Mouse (Mus musculus) lung, postnatal 36 days (tissue): ENCODE results near the gene Prrxl1.

Experiments used
- DNase-seq: peaks from one replicate; pipeline ENCODE4 v3.0.0; 2022; ENCODE audit warnings: mixed read lengths

Prrxl1 gene

GRCm38 (mm10) chr14:32628584-32628983, 29.4 kb downstream of the Prrxl1 start:
- peak; percentile 4 for DNase-seq

DNA sequence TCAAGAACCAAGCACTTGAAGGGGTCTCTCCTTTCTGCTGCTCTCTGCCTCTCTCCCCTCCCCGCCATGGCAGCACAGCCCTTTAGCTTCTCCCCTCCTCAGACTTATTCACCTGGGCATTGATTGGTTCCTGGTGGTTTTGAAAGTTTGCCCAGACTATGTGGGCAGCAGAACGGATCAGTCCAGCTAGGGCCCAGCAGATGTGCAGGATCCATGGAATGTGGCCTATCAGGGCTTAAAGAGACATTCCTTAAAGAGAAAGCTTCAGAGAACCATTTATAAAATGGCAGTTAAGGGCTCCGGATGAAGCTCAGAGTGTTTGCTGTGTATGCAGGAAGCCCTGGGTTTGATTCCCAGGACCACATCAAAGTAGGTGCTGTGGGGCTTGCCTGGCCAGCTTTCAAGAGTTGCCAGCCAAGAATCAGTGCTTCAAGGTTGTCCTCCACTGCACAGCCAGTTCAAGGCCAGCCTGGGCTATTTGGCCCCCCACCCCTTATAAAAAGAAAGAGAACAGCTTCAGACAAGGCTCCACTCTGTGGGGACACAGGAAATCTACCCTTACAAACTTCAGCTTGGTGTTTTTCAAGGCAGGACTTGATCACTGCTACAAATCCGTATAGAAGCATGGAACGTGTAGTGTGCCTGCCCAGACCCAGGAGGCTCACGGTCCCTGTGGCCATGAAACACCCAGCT, 33.8 kb downstream of the Prrxl1 start:
- no peak for DNase-seq

GRCm38 (mm10) chr14:32634015-32634682, 34.9 kb downstream of the Prrxl1 start:
- no peak for DNase-seq

GRCm38 (mm10) chr14:32638485-32638884, 39.3 kb downstream of the Prrxl1 start:
- no peak for DNase-seq

GRCm38 (mm10) chr14:32659781-32660180, 60.6 kb downstream of the Prrxl1 start:
- DNase-seq, result no peak

DNA sequence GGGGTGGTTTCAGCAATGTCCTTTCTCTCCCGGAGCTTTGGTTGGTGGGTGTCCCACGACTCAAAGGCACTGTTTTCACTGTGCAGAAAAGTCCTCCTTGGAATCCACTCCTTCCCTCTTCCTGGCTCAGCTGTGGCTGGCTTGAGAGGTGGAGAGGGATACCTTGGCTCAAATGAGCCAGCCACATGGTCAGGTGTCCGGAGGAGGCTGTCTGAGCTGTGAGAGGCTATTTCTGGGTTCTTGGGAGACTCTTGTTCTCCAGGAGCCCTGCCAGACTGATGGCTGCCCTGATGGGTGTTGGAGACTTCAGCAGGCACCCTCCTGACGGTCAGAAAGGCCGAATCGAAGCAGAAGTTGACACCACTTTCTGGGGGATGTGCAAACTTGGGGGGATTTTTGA, 63.9 kb downstream of the Prrxl1 start:
- no peak for DNase-seq

DNA sequence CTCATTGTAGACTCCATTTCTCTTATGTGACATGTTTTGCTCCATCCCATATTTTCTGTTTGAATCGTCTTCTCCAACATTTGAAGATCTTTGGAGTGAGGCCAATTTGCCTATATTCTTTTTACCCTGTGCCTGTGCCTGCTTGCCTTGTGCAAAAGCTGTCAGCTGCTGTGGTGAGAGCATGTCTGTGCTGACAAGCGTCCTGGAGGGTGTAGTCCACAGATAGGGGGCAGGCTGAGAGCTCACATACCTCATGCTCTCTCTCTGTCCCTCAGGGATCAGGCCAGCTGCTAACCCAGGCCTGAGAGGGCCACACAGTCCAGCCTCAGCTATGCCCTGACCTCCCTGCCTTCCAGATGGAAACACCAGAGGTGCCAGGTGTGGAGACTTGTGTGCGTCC, 74.0 kb downstream of the Prrxl1 start:
- no peak for DNase-seq

GRCm38 (mm10) chr14:32678565-32678964, 79.4 kb downstream of the Prrxl1 start:
- no peak for DNase-seq

GRCm38 (mm10) chr14:32681603-32682002, 82.4 kb downstream of the Prrxl1 start:
- DNase-seq, result no peak

GRCm38 (mm10) chr14:32682536-32682935, 83.3 kb downstream of the Prrxl1 start:
- no peak for DNase-seq

DNA sequence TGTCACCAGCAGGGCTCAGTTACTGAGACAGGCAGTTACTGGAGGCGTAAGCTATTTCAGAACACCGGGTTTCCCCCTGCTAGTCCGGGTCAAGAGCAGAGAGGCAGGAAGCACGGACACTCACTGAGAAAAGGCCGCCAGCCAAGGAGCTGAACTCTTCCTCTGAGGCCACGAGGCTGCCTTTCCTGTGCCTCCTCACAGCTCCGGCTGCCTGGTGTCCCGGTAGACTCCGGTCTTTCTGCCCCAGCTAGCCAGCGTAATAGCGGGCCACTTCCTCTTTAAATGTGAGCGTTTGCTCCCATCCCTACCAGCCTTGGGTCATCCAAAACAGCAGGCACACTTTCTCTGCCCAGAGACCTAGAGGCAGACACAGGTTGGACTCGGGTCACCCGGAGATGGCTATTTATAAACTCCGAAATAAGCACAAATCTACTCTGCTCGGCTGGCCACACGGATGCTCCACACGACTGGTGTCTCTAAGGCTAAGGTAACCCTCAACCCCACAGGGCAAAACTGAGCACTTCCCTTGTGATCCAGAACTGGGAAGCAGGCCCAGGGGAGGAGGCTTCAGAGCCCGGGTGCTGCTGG, 84.1 kb downstream of the Prrxl1 start:
- peak; percentile 21 for DNase-seq

DNA sequence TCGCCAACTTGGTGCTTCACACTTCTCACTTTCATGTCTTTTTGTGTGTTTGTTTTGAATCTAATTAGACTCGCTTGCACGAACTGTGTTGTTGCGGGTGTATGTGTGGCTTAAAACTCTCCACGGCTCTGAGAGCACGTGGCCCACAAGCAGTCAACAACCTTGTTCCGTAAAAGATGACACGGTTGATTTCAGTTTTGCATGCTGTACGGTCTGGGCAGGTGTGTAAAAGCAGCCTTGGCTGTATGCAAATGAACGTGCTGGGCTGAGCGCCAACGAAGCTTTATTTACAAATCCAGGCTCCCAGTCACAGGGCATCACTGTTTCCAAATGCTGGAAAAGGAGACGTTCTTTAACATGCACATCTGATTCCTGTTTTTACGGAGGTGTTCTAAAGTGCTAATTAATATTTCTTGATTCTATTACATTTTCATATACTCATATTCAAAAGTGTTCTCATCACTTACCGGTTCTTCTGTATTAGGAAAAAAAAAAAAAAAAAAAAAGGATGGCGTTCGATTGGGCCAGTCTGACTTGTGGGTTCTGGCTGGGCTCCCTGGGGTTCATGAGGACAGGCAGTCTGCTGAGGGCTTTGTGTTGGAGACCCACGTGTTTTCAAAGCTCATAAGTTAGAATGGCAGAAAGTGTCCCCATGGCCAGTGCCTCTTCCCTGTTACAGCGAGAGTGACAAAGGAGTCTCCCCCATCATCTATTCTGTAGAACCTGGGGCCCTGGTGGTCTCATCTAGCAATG, 85.0 kb downstream of the Prrxl1 start:
- DNase-seq, result no peak

- no peak for DNase-seq
These were observed 85.5 kb downstream of the Prrxl1 start for GRCm38 (mm10) chr14:32684735-32685105.

DNA sequence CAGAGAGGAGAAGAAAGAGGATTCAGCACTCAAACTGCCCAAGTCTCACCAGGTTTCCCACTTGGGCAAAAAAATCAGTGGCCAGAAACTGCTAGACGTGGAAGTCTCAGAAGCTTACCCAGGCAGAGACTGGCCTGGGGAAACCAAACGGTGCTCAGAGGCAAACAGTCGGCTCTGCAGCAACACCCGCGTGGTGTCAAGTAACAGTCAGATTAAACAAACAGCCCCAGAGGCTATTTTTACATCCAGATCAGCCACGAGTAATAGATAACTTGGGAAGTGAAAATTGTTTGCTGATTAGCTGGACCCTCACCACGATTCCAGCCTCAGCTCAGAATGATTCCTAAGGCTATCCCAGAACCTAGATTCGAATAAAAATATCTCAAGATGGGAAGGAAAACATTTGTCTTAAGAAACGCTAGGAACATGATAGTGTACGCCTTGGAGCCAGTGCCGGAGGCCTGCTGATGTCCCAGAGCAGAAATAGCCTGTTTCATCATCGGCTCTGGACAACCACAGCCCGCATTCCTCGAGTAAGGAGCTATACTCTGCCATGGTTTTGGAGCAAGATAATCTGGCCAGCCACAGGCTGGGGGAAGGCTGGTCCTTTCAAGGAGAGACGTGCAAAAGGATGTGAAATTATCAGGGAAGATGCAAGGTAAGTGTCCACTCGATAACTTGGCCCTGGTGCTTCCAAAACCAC, 86.1 kb downstream of the Prrxl1 start, which contains the start of gene 3425401B19Rik:
Gene 3425401B19Rik (minus strand): TSS at position 170 of the 703 bp plus-strand sequence.
- DNase-seq, result no peak

- DNase-seq, result no peak
These were observed 96.7 kb downstream of the Prrxl1 start for GRCm38 (mm10) chr14:32695906-32696305.

DNA sequence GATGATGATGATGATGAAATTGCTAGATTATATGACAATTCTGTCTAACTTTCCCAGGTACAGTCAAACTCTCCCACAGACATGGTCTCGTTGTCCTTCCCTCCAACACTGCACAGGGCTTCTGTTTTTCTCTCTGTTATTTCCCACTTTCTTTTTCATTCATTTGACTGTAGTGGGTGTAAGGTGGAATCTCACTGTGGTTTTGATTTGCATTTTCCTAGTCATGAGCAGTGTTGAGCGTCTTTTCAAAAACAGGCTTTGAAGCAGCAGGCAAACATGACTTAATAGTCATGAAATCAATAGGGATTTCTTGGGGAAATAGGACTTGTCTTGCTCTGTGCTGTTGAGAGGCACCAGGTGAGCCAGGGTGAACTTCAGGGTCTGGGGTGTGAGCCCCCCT, 97.1 kb downstream of the Prrxl1 start:
- no peak for DNase-seq

GRCm38 (mm10) chr14:32697774-32698173, 98.6 kb downstream of the Prrxl1 start:
- no peak for DNase-seq

- no peak for DNase-seq
These were observed 99.3 kb downstream of the Prrxl1 start for GRCm38 (mm10) chr14:32698556-32698955.
